Mouse (Mus musculus): ENCODE measurements at regions not wholly inside any gene's neighbourhood (a gene's known extent, or its start where the extent isn't known, plus 50 kb on each side); places are given as distances from the start of the nearest gene placed in this dataset.

DNA sequence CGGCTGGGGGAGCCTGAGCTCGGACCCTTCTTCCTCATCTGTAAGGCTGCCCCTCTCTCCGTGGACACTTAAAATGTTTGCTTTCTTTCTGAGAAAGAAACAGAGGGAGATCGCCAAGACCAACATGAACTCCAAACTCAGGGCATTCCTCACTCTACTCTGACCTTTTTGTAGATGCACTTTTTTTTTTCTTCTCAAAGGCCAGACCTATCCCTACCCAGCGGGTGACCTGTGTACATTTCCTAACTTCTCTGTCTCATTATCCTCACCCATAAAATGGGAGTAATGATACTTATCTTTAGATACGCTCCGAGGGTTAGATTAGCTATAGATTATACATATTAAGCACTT, 109.6 kb upstream of the Jun start:
- no peak for TF ChIP-seq EP300 (IDR thresholded peaks at IDR 0.05; ENCODE audit: low read depth in 1 of 2, low read length in 2 of 2)
- TF ChIP-seq USF1 (IDR thresholded peaks at IDR 0.05; ENCODE audit: low read depth, low read length): no peak
- peak; percentile 38; the same call in 1 of the 2 replicates for TF ChIP-seq GATA1 (IDR thresholded peaks at IDR 0.05; ENCODE audit: low read depth, low read length)
